Mouse (Mus musculus): Measurements from ENCODE around the gene Iqschfp. TPM values are rescaled to one million over a fixed set of nuclear protein-coding genes. Genes with fewer than 3 reads are reported as not detected.

The Iqschfp gene
- polyA plus RNA-seq, 1 experiment from 2014 or later: not detected

DNA sequence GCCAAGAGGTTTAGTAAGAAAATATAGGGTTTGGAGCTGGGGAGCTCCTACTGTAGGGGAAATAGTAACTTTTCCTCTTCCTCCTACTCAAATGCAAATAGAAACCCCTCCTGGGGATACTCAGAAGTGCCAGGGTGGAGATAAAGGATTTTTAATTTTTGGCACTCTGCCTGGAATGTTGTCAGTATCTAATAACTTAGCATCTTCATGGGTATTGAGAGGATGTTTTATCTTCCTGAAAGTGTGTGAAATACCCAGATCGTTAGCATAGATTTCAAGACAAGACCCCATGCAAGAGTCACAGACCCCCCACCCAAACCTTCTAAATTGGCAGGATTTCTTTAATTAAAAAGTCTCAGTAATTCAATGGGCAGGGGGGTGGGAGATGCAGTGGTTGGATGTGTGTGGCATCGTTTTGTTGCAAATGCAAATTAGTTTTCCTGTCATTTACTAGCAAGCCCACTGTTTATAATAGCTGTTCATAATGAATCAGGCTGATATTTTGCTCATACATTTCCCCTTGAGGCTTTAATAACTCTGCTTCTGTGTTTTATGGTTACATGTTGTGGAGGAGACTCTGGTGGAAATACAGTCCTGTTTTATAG, 213.2 kb downstream of the Iqschfp start:
- H3K36me3 ChIP-seq (replicated peaks; ENCODE audit: insufficient read depth, low read length): no peaks in the 10 kb centered on the region
- no peaks in the 10 kb centered on the region for H3K4me1 ChIP-seq (ENCODE audit: insufficient read depth)
- H3K4me3 ChIP-seq (ENCODE audit: low read depth, low read length): no peak overlapping the region
- 50% methylated on average over 2 of the region's 2 CpGs for WGBS (ENCODE audit: insufficient replicate concordance)
- TF ChIP-seq CTCF (IDR thresholded peaks at IDR 0.05; ENCODE audit: low read depth) (no peak), EP300 (IDR thresholded peaks at IDR 0.05; ENCODE audit: low read depth) (no peak)
- no peak overlapping the region for H3K27ac ChIP-seq (ENCODE audit: low read depth)
- no peak overlapping the region for H3K4me2 ChIP-seq (ENCODE audit: low read depth, low read length)
- H3K9ac ChIP-seq (replicated peaks): no peak overlapping the region
- no peak for ATAC-seq
- no peak for DNase-seq
- H3K9me3 ChIP-seq (ENCODE audit: low read length): no peaks in the 10 kb centered on the region
- H3K27me3 ChIP-seq (ENCODE audit: insufficient read depth, low read length): no peaks in the 10 kb centered on the region

DNA sequence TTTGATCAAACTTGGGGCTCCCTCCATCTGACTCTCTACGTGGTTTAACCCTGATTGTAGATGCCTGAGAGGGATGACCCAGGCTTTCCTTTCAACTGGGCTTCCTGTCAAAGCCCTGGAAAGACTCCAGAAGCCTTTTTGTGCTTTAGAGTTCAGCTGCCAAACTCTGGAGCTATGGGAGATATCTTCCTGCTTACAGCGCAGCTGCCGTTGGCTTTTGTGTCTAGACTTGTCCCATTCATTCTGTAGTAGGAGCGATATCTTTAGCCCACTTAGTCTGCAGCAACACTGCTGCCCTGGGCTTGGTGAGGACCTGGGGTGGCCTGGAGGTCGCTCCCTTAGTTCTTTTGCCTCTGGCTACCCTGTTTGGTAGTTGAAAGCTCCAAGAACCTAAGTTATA, 229.3 kb downstream of the Iqschfp start:
- DNase-seq (no peak), ATAC-seq (no peak)
- H3K9ac ChIP-seq (replicated peaks): no peak overlapping the region
- H3K27ac ChIP-seq (ENCODE audit: low read depth): no peak overlapping the region
- no peak overlapping the region for H3K4me3 ChIP-seq (ENCODE audit: low read depth, low read length)
- H3K4me1 ChIP-seq (ENCODE audit: insufficient read depth): no peaks in the 10 kb centered on the region
- WGBS (ENCODE audit: insufficient replicate concordance): 45% methylated on average over 5 of the region's 5 CpGs
- H3K9me3 ChIP-seq (ENCODE audit: low read length): no peaks in the 10 kb centered on the region
- no peak overlapping the region for H3K4me2 ChIP-seq (ENCODE audit: low read depth, low read length)
- no peak for TF ChIP-seq CTCF (IDR thresholded peaks at IDR 0.05; ENCODE audit: low read depth)
- TF ChIP-seq EP300 (IDR thresholded peaks at IDR 0.05; ENCODE audit: low read depth): no peak
- no peaks in the 10 kb centered on the region for H3K36me3 ChIP-seq (replicated peaks; ENCODE audit: insufficient read depth, low read length)
- no peaks in the 10 kb centered on the region for H3K27me3 ChIP-seq (ENCODE audit: insufficient read depth, low read length)

DNA sequence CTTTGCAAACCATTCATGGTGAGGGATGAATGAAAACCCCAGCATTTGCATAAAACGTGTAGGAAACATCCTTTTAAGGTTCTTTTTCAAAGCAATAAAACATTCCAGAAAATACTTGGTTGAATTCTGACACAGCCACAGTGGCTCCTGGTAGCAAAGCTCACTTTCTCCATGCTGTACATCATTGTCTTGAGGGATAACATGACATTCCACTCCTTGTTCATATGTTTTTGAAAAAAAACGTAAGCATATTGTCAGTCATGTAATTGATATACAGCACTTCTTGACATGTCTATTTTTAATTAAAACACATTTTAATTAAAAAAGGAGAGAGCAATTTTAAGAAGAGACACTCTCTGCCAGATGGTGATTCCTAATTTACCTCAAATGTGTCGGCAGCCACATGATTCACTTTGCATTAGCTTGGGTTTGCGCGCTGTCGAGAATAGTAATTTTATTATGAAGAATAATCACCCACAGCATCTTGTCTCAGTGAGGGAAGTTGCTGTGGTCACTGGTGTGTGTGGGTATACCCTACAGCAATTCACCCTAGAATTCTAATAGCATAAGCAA, 234.3 kb downstream of the Iqschfp start:
- no peaks in the 10 kb centered on the region for H3K27me3 ChIP-seq (ENCODE audit: insufficient read depth, low read length)
- no peak for ATAC-seq
- H3K4me1 ChIP-seq (ENCODE audit: insufficient read depth): no peaks in the 10 kb centered on the region
- no peaks in the 10 kb centered on the region for H3K36me3 ChIP-seq (replicated peaks; ENCODE audit: insufficient read depth, low read length)
- no peak overlapping the region for H3K4me2 ChIP-seq (ENCODE audit: low read depth, low read length)
- TF ChIP-seq EP300 (IDR thresholded peaks at IDR 0.05; ENCODE audit: low read depth): no peak
- TF ChIP-seq CTCF (IDR thresholded peaks at IDR 0.05; ENCODE audit: low read depth): no peak
- 65% methylated on average over 6 of the region's 6 CpGs for WGBS (ENCODE audit: insufficient replicate concordance)
- no peak for DNase-seq
- no peak overlapping the region for H3K9ac ChIP-seq (replicated peaks)
- no peak overlapping the region for H3K4me3 ChIP-seq (ENCODE audit: low read depth, low read length)
- H3K9me3 ChIP-seq (ENCODE audit: low read length): no peaks in the 10 kb centered on the region
- no peak overlapping the region for H3K27ac ChIP-seq (ENCODE audit: low read depth)

DNA sequence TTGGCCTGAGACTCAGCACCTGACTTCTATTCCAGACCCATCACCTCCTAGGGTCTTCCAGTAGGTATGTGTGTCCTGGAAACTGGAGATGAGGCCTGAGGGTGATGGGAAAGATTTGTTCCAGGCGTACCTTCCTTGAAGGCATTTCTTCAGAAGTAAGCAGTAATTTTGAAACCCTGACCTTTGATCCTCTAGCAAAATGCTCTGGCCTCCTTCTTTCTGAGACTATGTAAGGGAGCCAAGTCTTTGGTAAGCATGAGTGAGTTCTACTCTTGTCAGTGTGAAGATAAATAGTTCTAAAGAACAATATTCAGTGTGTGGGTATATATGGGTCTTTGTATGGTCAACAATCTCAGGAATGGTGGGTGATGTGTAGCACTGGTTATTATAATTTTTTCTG, 238.4 kb downstream of the Iqschfp start:
- Histone ChIP-seq H3K9ac (replicated peaks) (no peak overlapping the region), H3K4me1 (ENCODE audit: insufficient read depth) (no peaks in the 10 kb centered on the region), H3K27me3 (ENCODE audit: insufficient read depth, low read length) (no peaks in the 10 kb centered on the region), H3K9me3 (ENCODE audit: low read length) (no peaks in the 10 kb centered on the region), H3K36me3 (replicated peaks; ENCODE audit: insufficient read depth, low read length) (no peaks in the 10 kb centered on the region), H3K4me3 (ENCODE audit: low read depth, low read length) (no peak overlapping the region), H3K4me2 (ENCODE audit: low read depth, low read length) (no peak overlapping the region), H3K27ac (ENCODE audit: low read depth) (no peak overlapping the region)
- TF ChIP-seq EP300 (IDR thresholded peaks at IDR 0.05; ENCODE audit: low read depth) (no peak), CTCF (IDR thresholded peaks at IDR 0.05; ENCODE audit: low read depth) (no peak)
- WGBS (ENCODE audit: insufficient replicate concordance): 70% methylated on average over 1 of the region's 1 CpGs
- DNase-seq: no peak
- no peak for ATAC-seq

- H3K36me3 ChIP-seq (replicated peaks; ENCODE audit: insufficient read depth, low read length): no peaks in the 10 kb centered on the region
- no peak overlapping the region for H3K27ac ChIP-seq (ENCODE audit: low read depth)
- H3K4me3 ChIP-seq (ENCODE audit: low read depth, low read length): no peak overlapping the region
- H3K4me2 ChIP-seq (ENCODE audit: low read depth, low read length): no peak overlapping the region
- H3K9me3 ChIP-seq (ENCODE audit: low read length): no peaks in the 10 kb centered on the region
- no peaks in the 10 kb centered on the region for H3K4me1 ChIP-seq (ENCODE audit: insufficient read depth)
- no peak for TF ChIP-seq CTCF (IDR thresholded peaks at IDR 0.05; ENCODE audit: low read depth)
- no peak for TF ChIP-seq EP300 (IDR thresholded peaks at IDR 0.05; ENCODE audit: low read depth)
- DNase-seq: no peak
- no peak for ATAC-seq
- WGBS (ENCODE audit: insufficient replicate concordance): 72% methylated on average over 5 of the region's 5 CpGs
- no peak overlapping the region for H3K9ac ChIP-seq (replicated peaks)
- no peaks in the 10 kb centered on the region for H3K27me3 ChIP-seq (ENCODE audit: insufficient read depth, low read length)
Measured at GRCm38 (mm10) chr3:68138833-68139627, 247.0 kb downstream of the Iqschfp start.

DNA sequence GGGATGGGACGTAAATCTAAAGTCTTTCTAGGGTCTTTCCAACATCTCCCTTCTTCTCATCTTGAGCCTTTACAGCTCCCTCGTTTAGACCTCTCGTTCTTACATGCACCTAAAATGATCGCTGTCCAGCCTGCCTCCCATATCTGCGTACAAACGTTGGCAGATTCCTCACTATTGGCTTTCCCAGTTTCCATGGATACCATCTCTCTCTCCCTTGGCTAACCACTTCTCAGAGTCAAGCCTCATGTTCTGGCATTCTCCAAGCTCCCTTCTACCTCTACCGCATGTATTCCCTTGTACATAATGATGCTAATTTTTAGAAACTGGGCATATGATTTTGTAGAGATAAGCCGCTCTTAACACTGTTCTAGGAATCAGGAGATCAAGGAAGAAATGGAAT, 258.7 kb downstream of the Iqschfp start:
- H3K27ac ChIP-seq (ENCODE audit: low read depth): no peak overlapping the region
- WGBS (ENCODE audit: insufficient replicate concordance): 76% methylated on average over 8 of the region's 8 CpGs
- H3K4me2 ChIP-seq (ENCODE audit: low read depth, low read length): no peak overlapping the region
- H3K27me3 ChIP-seq (ENCODE audit: insufficient read depth, low read length): no peaks in the 10 kb centered on the region
- ATAC-seq (no peak), DNase-seq (no peak)
- no peaks in the 10 kb centered on the region for H3K4me1 ChIP-seq (ENCODE audit: insufficient read depth)
- no peak overlapping the region for H3K4me3 ChIP-seq (ENCODE audit: low read depth, low read length)
- no peaks in the 10 kb centered on the region for H3K36me3 ChIP-seq (replicated peaks; ENCODE audit: insufficient read depth, low read length)
- no peak overlapping the region for H3K9ac ChIP-seq (replicated peaks)
- no peaks in the 10 kb centered on the region for H3K9me3 ChIP-seq (ENCODE audit: low read length)
- TF ChIP-seq EP300 (IDR thresholded peaks at IDR 0.05; ENCODE audit: low read depth): no peak
- TF ChIP-seq CTCF (IDR thresholded peaks at IDR 0.05; ENCODE audit: low read depth): no peak

Measured in liver, postnatal 0 days (tissue).